Mouse (Mus musculus) midbrain, postnatal 0 days (tissue): ENCODE measurements around the gene Cd44. TPM values are rescaled to one million over a fixed set of nuclear protein-coding genes. Genes with fewer than 3 reads are reported as not detected.

Experiments used
- ATAC-seq: fragments of 200-750 bp; cut with Nextera tagmentation; 2 replicates; pipeline ENCODE4 v1.8.0; 2017; ENCODE audit warnings: moderate number of reproducible peaks, mild to moderate bottlenecking, moderate TSS enrichment, moderate library complexity; ENCODE audit not compliant: low FRiP score
- DNase-seq: peaks from one replicate; pipeline ENCODE4 v3.0.0-alpha.2; 2015; ENCODE audit warnings: low spot score
- H3K27ac ChIP-seq: fragments of 300-500 bp; sonication (generic); 2 replicates; pipeline ENCODE4 v1.5.1; 2014; ENCODE audit warnings: low read depth, mild to moderate bottlenecking, low read length, mixed read lengths
- H3K27me3 ChIP-seq: fragments of 300-500 bp; sonication (generic); 2 replicates; pipeline ENCODE4 v1.6.1; 2014; ENCODE audit warnings: low read length, control low read depth, mixed read lengths; ENCODE audit not compliant: insufficient read depth
- H3K36me3 ChIP-seq: fragments of 300-500 bp; sonication (generic); 2 replicates; pipeline ENCODE4 v1.6.1; 2014; ENCODE audit warnings: low read length, control low read depth, mixed read lengths; ENCODE audit not compliant: insufficient read depth
- H3K4me1 ChIP-seq: fragments of 300-500 bp; sonication (generic); 2 replicates; pipeline ENCODE4 v1.6.1; 2014; ENCODE audit warnings: mild to moderate bottlenecking, control low read depth, antibody characterized with exemption, low read length, mixed read lengths; ENCODE audit not compliant: insufficient read depth
- H3K4me2 ChIP-seq: fragments of 300-500 bp; sonication (generic); 2 replicates; pipeline ENCODE4 v1.6.1; 2014; ENCODE audit warnings: low read depth, mild to moderate bottlenecking, low read length, mixed read lengths; ENCODE audit not compliant: poor library complexity, severe bottlenecking
- H3K4me3 ChIP-seq: fragments of 300-500 bp; sonication (generic); 2 replicates; pipeline ENCODE4 v1.5.1; 2014; ENCODE audit warnings: low read depth, mild to moderate bottlenecking, low read length, moderate library complexity
- H3K9ac ChIP-seq: fragments of 300-500 bp; sonication (generic); replicated peaks from 2 replicates; pipeline ENCODE4 v1.6.1; 2014; ENCODE audit warnings: mild to moderate bottlenecking, low read length, moderate library complexity, mixed read lengths; ENCODE audit not compliant: poor library complexity, severe bottlenecking
- H3K9me3 ChIP-seq: fragments of 300-500 bp; sonication (generic); 2 replicates; pipeline ENCODE4 v1.6.1; 2016; ENCODE audit warnings: low read length, control low read depth
- CTCF ChIP-seq: IDR thresholded peaks from 2 replicates; pipeline ENCODE4 v1.5.1; 2016; ENCODE audit warnings: antibody characterized with exemption, mild to moderate bottlenecking
- WGBS: fragments of 180-500 bp; shearing (Covaris S2); extraction: QIAGEN DNeasy Blood & Tissue Kit; methylation state at CpG from one replicate; pipeline ENCODE4 v1.1.7; 2014; 5-methylcytosine and 5-hydroxymethylcytosine counted together
- polyA plus RNA-seq: library from polyadenylated mRNA; unstranded; fragments of >200 nt; fragmentation: Nextera tagmentation; extraction: Ambion mirVana; gene quantifications from 2 replicates; pipeline ENCODE4 v1.2.1, GENCODE M21; 2015
- total RNA-seq: library from RNA; depleted of rRNA; stranded (reverse); fragments of >200 nt; gene quantifications from 2 replicates; pipeline ENCODE4 v1.2.3, GENCODE M21; 2014

Gene Cd44
- total and polyA plus RNA-seq, 2 experiments from 2014 or later, result 3.4 to 6.2 TPM

GRCm38 (mm10) chr2:102831547-102831946, 69.9 kb downstream of the Cd44 start:
- H3K4me1 ChIP-seq, result no peaks in the 10 kb centered on the region
- ATAC-seq (no peak), DNase-seq (no peak)
- H3K27ac ChIP-seq, result no peak overlapping the region
- TF ChIP-seq CTCF, result no peak
- H3K27me3 ChIP-seq, result no peaks in the 10 kb centered on the region
- H3K4me2 ChIP-seq, result no peak overlapping the region
- H3K36me3 ChIP-seq, result no peaks in the 10 kb centered on the region
- H3K9me3 ChIP-seq, result no peaks in the 10 kb centered on the region
- no peak overlapping the region for H3K9ac ChIP-seq
- no peak overlapping the region for H3K4me3 ChIP-seq

- Histone ChIP-seq H3K27ac (no peak overlapping the region), H3K4me3 (no peak overlapping the region), H3K36me3 (no peaks in the 10 kb centered on the region), H3K4me1 (no peaks in the 10 kb centered on the region), H3K9ac (no peak overlapping the region), H3K4me2 (no peak overlapping the region), H3K9me3 (no peaks in the 10 kb centered on the region), H3K27me3 (no peaks in the 10 kb centered on the region)
- ATAC-seq (peak; percentile 66; the same call in 1 of the 2 replicates), DNase-seq (no peak)
- TF ChIP-seq CTCF, result no peak
- 79% methylated on average over 3 of the region's 3 CpGs for WGBS
Measured at GRCm38 (mm10) chr2:102829201-102829600, 72.3 kb downstream of the Cd44 start.

- Histone ChIP-seq H3K9ac (no peak overlapping the region), H3K4me3 (no peak overlapping the region), H3K9me3 (no peaks in the 10 kb centered on the region)
Measured at GRCm38 (mm10) chr2:102828381-102828780, 73.1 kb downstream of the Cd44 start.

DNA sequence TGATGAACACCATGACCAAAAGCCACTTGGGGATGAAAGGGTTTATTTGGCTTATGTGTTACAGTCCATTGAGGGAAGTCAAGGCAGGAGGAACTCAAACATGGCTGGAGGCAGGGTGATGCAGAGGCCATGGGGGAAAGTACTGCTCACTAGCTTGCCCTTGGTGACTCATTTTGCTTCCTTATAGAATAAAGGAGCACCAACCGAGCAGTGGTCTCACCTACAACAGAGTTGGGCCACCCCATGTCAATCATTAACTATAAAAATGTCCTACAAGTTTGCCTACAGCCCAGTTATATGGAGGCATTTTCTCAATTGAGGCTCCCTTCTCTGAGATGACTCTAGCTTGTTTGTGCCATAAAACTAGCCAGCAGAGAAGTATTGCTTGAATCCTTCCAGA, 73.6 kb downstream of the Cd44 start:
- WGBS, result 70% methylated on average over 1 of the region's 1 CpGs
- no peak for ATAC-seq

More at GRCm38 (mm10) chr2:102828381-102828780, 73.1 kb downstream of the Cd44 start:
- no peak for ATAC-seq
- no peaks in the 10 kb centered on the region for H3K27me3 ChIP-seq
- TF ChIP-seq CTCF, result no peak
- H3K4me2 ChIP-seq, result no peak overlapping the region
- WGBS, result 94% methylated on average over 7 of the region's 7 CpGs
- H3K27ac ChIP-seq, result no peak overlapping the region
- H3K4me1 ChIP-seq, result no peaks in the 10 kb centered on the region
- no peaks in the 10 kb centered on the region for H3K36me3 ChIP-seq
- DNase-seq, result no peak

GRCm38 (mm10) chr2:102825961-102826633, 75.4 kb downstream of the Cd44 start:
- Histone ChIP-seq H3K4me3 (no peak overlapping the region), H3K27ac (no peak overlapping the region), H3K36me3 (no peaks in the 10 kb centered on the region), H3K27me3 (no peaks in the 10 kb centered on the region), H3K9ac (no peak overlapping the region), H3K4me2 (no peak overlapping the region), H3K9me3 (no peaks in the 10 kb centered on the region), H3K4me1 (no peaks in the 10 kb centered on the region)
- no peak for ATAC-seq
- no peak for DNase-seq
- no peak for TF ChIP-seq CTCF
- 96% methylated on average over 9 of the region's 9 CpGs for WGBS

More for the DNA sequence above, 73.6 kb downstream of the Cd44 start:
- no peaks in the 10 kb centered on the region for H3K4me1 ChIP-seq
- H3K4me3 ChIP-seq, result no peak overlapping the region
- H3K27ac ChIP-seq, result no peak overlapping the region
- H3K9ac ChIP-seq, result no peak overlapping the region
- no peaks in the 10 kb centered on the region for H3K27me3 ChIP-seq
- H3K9me3 ChIP-seq, result no peaks in the 10 kb centered on the region
- no peak overlapping the region for H3K4me2 ChIP-seq
- no peaks in the 10 kb centered on the region for H3K36me3 ChIP-seq
- DNase-seq, result no peak
- TF ChIP-seq CTCF, result no peak

DNA sequence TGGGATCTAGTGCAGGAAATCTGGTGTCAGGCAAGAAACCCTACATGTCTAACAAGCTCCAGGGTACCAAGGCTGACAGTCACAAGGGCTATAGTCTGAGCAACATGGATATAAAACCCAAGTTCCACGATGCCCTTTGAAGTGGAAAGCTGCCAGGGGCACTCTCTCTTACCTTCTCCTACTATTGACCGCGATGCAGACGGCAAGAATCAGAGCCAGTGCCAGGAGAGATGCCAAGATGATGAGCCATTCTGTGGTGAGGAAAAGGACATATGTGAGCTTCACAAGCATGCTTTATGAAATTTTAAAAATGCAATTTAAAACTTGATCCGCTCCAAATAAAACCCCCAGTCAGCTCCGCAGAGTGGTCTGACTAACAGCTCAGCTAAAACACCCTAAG, 79.4 kb downstream of the Cd44 start:
- peaks cover 8% of the 10 kb centered on the region; the same call in 1 of the 2 replicates for H3K4me1 ChIP-seq
- no peaks in the 10 kb centered on the region for H3K27me3 ChIP-seq
- H3K4me3 ChIP-seq, result no peak overlapping the region
- ATAC-seq (no peak), DNase-seq (no peak)
- H3K27ac ChIP-seq, result no peak overlapping the region
- no peak overlapping the region for H3K4me2 ChIP-seq
- no peak overlapping the region for H3K9ac ChIP-seq
- WGBS, result 93% methylated on average over 6 of the region's 6 CpGs
- no peaks in the 10 kb centered on the region for H3K36me3 ChIP-seq
- no peak for TF ChIP-seq CTCF
- no peaks in the 10 kb centered on the region for H3K9me3 ChIP-seq
